Mouse (Mus musculus): ENCODE data around the gene Plscr2. TPM values are rescaled to one million over a fixed set of nuclear protein-coding genes. Genes with fewer than 3 reads are reported as not detected.

The Plscr2 gene
- polyA plus RNA-seq, 1 experiment from 2014 or later = 1.3 TPM

DNA sequence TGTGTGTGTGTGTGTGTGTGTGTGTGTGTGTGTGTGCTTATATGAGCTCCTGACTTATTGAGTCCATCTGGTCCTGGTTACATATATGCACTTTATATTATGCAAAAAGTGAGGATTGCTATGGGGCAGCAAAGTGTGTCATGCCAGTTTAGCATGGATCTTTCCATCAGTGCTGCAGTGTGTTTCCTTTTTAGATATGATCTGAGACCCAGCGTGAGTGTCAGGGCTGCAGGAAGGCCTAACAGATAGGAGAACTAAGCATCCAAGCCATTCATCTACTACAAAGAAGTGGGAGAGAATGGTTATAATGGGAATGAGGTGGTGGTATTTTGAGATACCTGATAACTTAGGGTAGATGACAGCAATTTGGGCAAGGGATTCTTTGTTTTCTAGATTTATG is 4.6 kb downstream of the Plscr2 start:
- Histone ChIP-seq H3K27me3 (no peaks in the 10 kb centered on the region), H3K4me2 (no peak overlapping the region), H3K36me3 (no peaks in the 10 kb centered on the region), H3K4me1 (replicated peaks) (no peaks in the 10 kb centered on the region; the same call in 1 of the 2 replicates), H3K27ac (replicated peaks) (no peak overlapping the region), H3K4me3 (no peak overlapping the region), H3K9ac (no peak overlapping the region), H3K9me3 (no peaks in the 10 kb centered on the region)
- ATAC-seq (ENCODE audit: low read depth) = no peak
- WGBS = 88% methylated on average over 1 of the region's 1 CpGs

DNA sequence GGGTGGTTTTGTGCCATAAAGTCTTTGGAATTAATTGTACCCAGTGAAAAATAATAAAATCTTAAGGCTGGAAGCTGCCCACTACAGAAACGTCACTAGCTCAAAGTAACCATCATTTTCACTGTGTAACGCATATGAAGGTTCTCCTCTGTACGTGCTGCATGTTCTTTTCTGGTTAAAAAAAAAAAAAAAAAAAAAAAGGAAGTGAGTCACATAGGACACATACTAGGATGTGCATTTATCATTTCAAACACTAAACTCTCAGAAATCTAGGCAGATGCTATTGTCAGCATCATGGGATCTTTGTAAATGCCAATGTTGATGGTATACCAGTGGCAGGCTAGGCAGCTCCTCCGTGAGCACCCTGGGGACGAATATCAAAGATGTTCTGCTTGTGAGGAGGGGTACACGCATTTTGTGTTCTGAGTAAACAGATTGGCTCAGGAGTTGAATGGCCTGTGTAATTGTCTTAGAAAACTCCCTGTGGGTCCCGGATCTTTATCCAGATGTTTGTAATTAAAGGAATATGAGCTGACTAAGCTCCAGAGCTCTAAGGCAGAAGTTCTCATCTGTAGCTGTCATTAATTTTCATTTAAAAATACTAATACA is 7.3 kb downstream of the Plscr2 start:
- Histone ChIP-seq H3K4me1 (replicated peaks) (no peaks in the 10 kb centered on the region; the same call in 1 of the 2 replicates), H3K9me3 (no peaks in the 10 kb centered on the region), H3K27me3 (no peaks in the 10 kb centered on the region), H3K9ac (no peak overlapping the region), H3K36me3 (no peaks in the 10 kb centered on the region), H3K4me3 (no peak overlapping the region), H3K27ac (replicated peaks) (no peak overlapping the region), H3K4me2 (no peak overlapping the region)
- WGBS = 33% methylated on average over 7 of the region's 7 CpGs
- ATAC-seq (ENCODE audit: low read depth) = peak; percentile 92

DNA sequence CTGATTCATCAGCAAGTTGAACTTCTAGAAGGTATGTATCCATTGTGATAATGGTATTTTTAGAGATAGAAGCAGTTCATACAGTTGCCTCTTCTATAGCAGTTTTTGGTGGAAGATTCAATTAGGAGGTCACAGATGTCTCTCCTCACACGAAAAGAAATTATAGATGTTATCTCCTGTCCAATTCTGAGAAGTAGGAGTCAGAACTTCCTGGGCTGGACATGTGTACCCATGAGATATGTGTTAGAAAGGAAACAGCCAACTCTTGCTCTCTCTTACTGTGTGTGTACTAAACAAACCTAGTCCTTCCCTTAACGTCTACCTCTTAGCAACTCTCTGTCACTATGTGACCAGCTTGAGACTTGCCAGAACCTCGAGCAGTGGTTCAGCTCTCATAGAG is 14.3 kb downstream of the Plscr2 start:
- no peaks in the 10 kb centered on the region for H3K4me1 ChIP-seq (replicated peaks)
- no peak overlapping the region for H3K9ac ChIP-seq
- no peaks in the 10 kb centered on the region for H3K27me3 ChIP-seq
- ATAC-seq (ENCODE audit: low read depth) = no peak
- WGBS = 85% methylated on average over 3 of the region's 3 CpGs
- no peak overlapping the region for H3K27ac ChIP-seq (replicated peaks)
- no peaks in the 10 kb centered on the region for H3K9me3 ChIP-seq
- H3K4me3 ChIP-seq = no peak overlapping the region
- H3K4me2 ChIP-seq = no peak overlapping the region
- H3K36me3 ChIP-seq = no peaks in the 10 kb centered on the region

DNA sequence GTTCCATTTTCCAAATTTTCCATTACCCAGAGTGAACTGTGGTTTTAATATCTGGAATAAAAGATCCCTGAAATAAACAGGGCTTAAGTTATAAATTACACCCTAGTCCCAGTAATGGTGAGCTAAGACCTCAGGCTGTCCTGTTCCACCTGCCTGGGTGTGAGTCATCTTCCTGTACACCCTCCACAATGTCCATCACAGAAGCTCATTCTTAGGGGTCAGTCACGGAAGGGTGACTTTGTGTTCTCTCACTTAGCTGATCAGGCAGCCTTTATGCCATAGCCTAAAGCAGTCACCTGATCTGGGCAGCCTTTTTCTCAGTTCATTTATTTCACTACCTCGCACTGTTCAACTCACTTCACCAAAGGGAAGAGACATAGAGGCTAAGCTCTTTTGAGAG is 16.8 kb downstream of the Plscr2 start:
- 70% methylated on average over 2 of the region's 2 CpGs for WGBS
- no peaks in the 10 kb centered on the region for H3K36me3 ChIP-seq
- H3K9me3 ChIP-seq = no peaks in the 10 kb centered on the region
- no peaks in the 10 kb centered on the region for H3K27me3 ChIP-seq
- H3K27ac ChIP-seq (replicated peaks) = no peak overlapping the region
- H3K4me3 ChIP-seq = no peak overlapping the region
- no peak overlapping the region for H3K9ac ChIP-seq
- H3K4me1 ChIP-seq (replicated peaks) = no peaks in the 10 kb centered on the region
- no peak for ATAC-seq (ENCODE audit: low read depth)
- no peak overlapping the region for H3K4me2 ChIP-seq

DNA sequence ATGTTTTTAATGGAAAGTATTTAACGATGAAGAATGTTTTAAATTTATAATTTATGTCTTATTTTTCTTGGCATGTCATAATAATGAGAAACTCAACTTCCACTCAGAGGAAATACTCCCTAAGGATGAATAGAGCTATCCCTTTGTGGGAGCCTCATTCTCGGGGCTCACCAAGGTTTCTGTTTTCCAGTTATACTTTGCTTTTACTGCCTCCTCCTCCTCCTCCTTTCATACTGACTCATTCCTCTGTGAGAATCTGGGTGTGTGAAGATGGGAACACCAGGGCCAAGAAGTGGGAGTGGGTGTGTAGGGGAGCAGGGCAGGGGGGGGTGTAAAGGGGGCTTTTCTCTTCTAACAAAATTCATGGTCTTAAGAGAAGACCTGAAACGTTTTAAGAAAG is 17.5 kb downstream of the Plscr2 start:
- no peak overlapping the region for H3K4me3 ChIP-seq
- no peaks in the 10 kb centered on the region for H3K27me3 ChIP-seq
- no peaks in the 10 kb centered on the region for H3K36me3 ChIP-seq
- H3K27ac ChIP-seq (replicated peaks) = no peak overlapping the region
- no peak overlapping the region for H3K9ac ChIP-seq
- no peak for ATAC-seq (ENCODE audit: low read depth)
- H3K4me2 ChIP-seq = no peak overlapping the region
- H3K9me3 ChIP-seq = no peaks in the 10 kb centered on the region
- WGBS = 65% methylated on average over 3 of the region's 3 CpGs
- no peaks in the 10 kb centered on the region for H3K4me1 ChIP-seq (replicated peaks)

DNA sequence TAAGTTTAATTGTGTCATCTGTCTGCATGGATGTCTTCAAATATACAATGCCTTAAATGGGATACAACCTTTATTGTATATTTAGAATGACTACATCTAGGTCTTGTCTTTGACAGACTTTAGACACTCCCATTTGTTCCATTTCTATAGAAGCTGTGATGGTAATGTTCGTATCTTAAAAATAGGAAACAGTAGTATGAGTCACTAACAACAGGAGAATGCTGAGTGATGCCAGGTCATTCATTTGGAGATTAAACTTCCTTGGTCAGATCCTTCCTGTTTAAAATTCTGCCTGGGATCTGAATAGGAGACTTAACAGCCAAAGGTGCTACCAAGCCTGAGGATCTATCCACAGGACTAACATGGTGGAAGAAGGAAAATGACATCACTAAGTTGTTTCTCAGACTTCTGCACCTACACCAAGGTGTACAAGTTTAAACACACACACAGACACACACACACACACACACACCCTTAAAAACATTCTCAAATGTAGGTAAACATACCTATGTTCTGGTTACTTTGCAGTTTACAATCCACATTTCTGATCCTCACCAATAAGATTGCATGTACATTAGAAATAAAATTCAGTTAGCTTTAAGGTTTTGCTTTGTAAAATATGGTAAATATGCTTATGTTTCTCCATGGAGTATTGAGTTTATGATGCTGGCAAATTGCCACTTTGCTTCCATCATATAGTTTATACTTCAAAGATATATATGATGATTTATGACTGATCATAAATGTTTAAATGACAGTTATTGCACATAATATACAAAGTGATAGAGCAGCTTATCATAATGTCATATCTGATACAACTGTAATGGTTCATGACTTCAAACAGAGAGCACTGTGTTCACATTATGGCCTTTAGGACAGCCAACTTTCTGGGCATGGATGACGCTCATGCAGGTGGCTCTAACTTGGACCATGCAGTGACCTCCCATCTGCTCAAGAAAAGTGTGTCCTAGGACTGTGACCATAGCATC is 18.5 kb downstream of the Plscr2 start:
- H3K4me3 ChIP-seq = no peak overlapping the region
- H3K9ac ChIP-seq = no peak overlapping the region
- no peak for ATAC-seq (ENCODE audit: low read depth)
- H3K4me1 ChIP-seq (replicated peaks) = no peaks in the 10 kb centered on the region
- no peak overlapping the region for H3K27ac ChIP-seq (replicated peaks)
- no peaks in the 10 kb centered on the region for H3K27me3 ChIP-seq
- WGBS = 89% methylated on average over 2 of the region's 2 CpGs
- no peaks in the 10 kb centered on the region for H3K36me3 ChIP-seq
- H3K4me2 ChIP-seq = no peak overlapping the region
- H3K9me3 ChIP-seq = no peaks in the 10 kb centered on the region

DNA sequence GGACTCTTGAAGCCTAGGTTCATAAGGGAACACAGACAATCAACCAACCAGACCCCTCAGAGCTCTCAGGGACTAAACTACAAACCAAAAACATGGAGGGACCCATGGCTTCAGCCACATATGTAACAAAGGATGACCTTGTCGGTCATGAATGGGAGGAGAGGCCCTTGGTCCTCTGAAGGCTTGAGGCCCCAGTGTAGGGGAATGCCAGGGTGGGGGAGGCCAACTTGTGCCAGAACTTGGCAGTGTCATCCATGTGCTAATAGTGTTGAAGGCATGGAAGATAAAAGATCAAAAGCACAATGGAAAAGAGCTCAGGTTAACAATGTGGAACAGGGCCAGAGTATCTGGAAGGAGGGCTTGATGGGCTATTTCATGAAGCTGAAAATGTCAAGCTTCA is 22.9 kb downstream of the Plscr2 start:
- no peak overlapping the region for H3K9ac ChIP-seq
- no peak overlapping the region for H3K4me2 ChIP-seq
- H3K27ac ChIP-seq (replicated peaks) = no peak overlapping the region
- H3K4me3 ChIP-seq = no peak overlapping the region
- H3K27me3 ChIP-seq = no peaks in the 10 kb centered on the region
- 68% methylated on average over 1 of the region's 1 CpGs for WGBS
- H3K9me3 ChIP-seq = no peaks in the 10 kb centered on the region
- no peak for ATAC-seq (ENCODE audit: low read depth)
- no peaks in the 10 kb centered on the region for H3K4me1 ChIP-seq (replicated peaks)
- H3K36me3 ChIP-seq = no peaks in the 10 kb centered on the region

DNA sequence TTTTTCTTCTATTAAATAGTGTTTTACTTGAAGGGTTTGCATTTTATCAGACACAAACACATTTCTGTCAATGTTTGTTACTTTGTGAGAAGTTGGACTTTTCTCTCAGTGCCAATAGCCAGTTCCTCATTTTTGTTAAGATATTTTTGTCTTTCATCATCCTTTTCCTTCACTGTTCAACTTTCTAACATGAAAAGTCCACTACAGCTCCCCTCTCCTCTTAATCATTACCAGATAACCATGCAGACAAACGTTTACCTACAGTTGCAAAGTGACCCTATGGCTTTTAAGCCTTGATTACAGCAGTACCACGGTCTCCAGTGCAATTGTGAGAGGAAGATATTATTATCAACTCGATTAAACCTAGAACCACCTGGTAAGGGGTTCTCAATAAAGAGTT is 25.8 kb downstream of the Plscr2 start:
- H3K9me3 ChIP-seq = no peaks in the 10 kb centered on the region
- H3K4me3 ChIP-seq = no peak overlapping the region
- no peak for ATAC-seq (ENCODE audit: low read depth)
- WGBS = 75% methylated on average over 3 of the region's 3 CpGs
- H3K27ac ChIP-seq (replicated peaks) = no peak overlapping the region
- H3K27me3 ChIP-seq = no peaks in the 10 kb centered on the region
- no peak overlapping the region for H3K4me2 ChIP-seq
- no peaks in the 10 kb centered on the region for H3K4me1 ChIP-seq (replicated peaks)
- no peaks in the 10 kb centered on the region for H3K36me3 ChIP-seq
- H3K9ac ChIP-seq = no peak overlapping the region

DNA sequence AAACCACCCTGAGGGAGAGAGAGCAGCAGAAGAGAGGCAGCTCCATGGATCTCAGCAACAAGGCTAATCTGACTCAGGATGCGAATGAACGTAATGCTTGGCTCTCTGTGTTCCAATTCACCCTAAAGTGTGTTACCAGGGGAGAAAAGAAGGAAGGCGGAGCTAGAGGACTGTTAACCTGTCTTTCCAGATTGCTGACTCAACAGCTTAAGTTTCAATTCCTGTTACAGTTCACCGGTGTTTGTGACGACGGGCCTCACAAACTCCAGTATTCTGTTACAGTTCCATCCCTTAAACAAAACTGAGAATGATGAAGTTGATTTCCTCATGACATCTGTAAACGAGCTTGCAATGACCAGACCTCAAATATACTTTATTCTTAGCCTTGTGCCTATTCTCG is 29.7 kb downstream of the Plscr2 start:
- Histone ChIP-seq H3K4me2 (no peak overlapping the region), H3K4me1 (replicated peaks) (no peaks in the 10 kb centered on the region), H3K27me3 (no peaks in the 10 kb centered on the region), H3K4me3 (no peak overlapping the region), H3K27ac (replicated peaks) (no peak overlapping the region), H3K36me3 (no peaks in the 10 kb centered on the region), H3K9ac (no peak overlapping the region), H3K9me3 (no peaks in the 10 kb centered on the region)
- 84% methylated on average over 8 of the region's 8 CpGs for WGBS
- no peak for ATAC-seq (ENCODE audit: low read depth)

DNA sequence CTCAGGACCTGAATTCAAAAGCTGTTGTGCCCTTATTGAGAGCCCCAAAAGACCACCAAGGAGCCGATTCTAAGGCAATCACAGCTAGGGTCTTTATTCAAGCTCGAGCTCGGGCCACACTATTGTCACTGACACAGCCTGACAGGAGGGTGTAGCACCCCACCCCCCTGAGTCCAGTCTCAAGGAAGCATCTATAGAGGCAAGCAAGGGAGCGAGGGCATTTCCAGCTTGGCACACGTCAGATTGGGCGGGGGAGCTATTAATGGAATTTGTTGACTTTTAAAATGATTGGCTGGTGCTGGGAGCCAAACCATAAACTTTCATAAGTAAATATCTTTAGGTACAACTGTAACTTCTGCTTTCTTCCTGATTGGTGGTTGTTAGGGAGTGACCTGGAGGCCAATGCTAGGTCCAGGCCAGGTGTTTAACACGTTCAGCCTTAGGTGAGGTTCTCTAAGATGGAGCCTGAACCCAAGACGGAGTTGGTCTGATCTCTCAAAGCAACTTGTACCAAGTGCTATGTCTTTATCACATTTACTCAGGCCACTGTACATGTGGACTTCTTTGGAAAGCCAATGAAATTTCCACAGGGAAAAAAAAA is 30.3 kb downstream of the Plscr2 start:
- no peaks in the 10 kb centered on the region for H3K9me3 ChIP-seq
- H3K27me3 ChIP-seq = no peaks in the 10 kb centered on the region
- no peaks in the 10 kb centered on the region for H3K4me1 ChIP-seq (replicated peaks)
- ATAC-seq (ENCODE audit: low read depth) = no peak
- H3K4me3 ChIP-seq = no peak overlapping the region
- no peaks in the 10 kb centered on the region for H3K36me3 ChIP-seq
- 73% methylated on average over 8 of the region's 8 CpGs for WGBS
- no peak overlapping the region for H3K27ac ChIP-seq (replicated peaks)
- H3K4me2 ChIP-seq = no peak overlapping the region
- no peak overlapping the region for H3K9ac ChIP-seq

DNA sequence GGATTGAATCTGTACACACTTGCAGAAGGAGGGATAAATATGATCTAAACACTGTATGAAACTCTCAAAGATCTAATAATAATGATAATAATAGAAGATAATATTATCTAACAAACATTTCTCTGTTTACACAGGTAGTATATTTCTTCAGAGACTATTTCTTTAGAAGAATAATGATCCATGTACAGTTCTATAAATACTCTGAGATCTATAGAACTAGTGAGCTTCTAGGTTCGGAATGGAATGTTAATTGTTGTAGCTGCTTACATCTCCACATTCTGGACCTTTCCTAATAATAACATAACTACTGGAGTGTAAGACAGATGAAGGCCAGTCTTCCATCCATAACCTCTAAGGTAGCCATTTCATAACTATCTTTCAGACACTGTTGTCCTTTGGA is 33.7 kb downstream of the Plscr2 start, which contains the start of gene 1700057G04Rik:
1700057G04Rik (plus strand) TSS at position 301 of the 400 bp plus-strand sequence.
- Histone ChIP-seq H3K36me3 (no peaks in the 10 kb centered on the region), H3K9me3 (0 out of 2 replicates have a peak, but pooled peaks cover 2% of the 10 kb centered on the region), H3K27me3 (no peaks in the 10 kb centered on the region), H3K4me2 (no peak within 1 kb of the TSS), H3K27ac (replicated peaks) (no peak within 1 kb of the TSS), H3K9ac (no peak within 1 kb of the TSS), H3K4me3 (no peak within 1 kb of the TSS), H3K4me1 (replicated peaks) (no peaks in the 10 kb centered on the region)
- WGBS = 90% methylated on average over 1 of the region's 1 CpGs
- no peak for ATAC-seq (ENCODE audit: low read depth)

DNA sequence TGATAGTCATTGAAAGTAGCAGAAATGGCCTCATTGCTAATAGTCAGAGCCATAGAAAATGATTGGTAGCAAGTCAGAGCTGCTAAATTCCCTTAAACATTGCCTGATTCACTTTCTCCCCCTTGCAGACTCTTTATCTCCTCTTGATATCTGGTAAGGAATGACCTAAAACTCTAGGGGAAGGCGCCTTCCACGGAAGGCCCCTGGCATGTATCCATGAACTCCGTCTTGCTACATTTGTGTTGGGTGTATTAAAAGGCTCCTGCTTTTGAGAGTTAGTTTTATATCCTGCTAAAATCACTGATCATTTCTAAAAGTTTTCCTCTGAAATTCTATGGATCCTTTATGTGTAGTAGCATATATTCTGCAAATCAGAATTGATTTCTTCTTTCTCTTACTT is 41.4 kb downstream of the Plscr2 start:
- Histone ChIP-seq H3K27ac (replicated peaks) (no peak overlapping the region), H3K9ac (no peak overlapping the region), H3K27me3 (no peaks in the 10 kb centered on the region), H3K4me1 (replicated peaks) (no peaks in the 10 kb centered on the region), H3K4me3 (no peak overlapping the region), H3K4me2 (no peak overlapping the region), H3K36me3 (no peaks in the 10 kb centered on the region), H3K9me3 (no peaks in the 10 kb centered on the region)
- WGBS = 92% methylated on average over 3 of the region's 3 CpGs
- no peak for ATAC-seq (ENCODE audit: low read depth)
